Mouse (Mus musculus) thymus, adult 2 months (tissue): Measurements from ENCODE around the gene Nhsl1. TPM values are rescaled to one million over a fixed set of nuclear protein-coding genes. Genes with fewer than 3 reads are reported as not detected.
"Not testable (repeated sequence)": the region's sequence is repeated elsewhere in the genome, so short reads cannot be mapped to it uniquely, and the experiment has no call there.

Experiments
- DNase-seq: peaks from one replicate; pipeline ENCODE4 v3.0.0; 2021
- H3K27ac ChIP-seq: fragments of 200-500 bp; 2 replicates; pipeline ENCODE4 v1.5.1; 2012; ENCODE audit warnings: low read length, control low read depth; ENCODE audit not compliant: control insufficient read depth, insufficient read depth
- H3K27me3 ChIP-seq: fragments of 200-500 bp; 2 replicates; pipeline ENCODE4 v1.6.1; 2012; ENCODE audit warnings: mild to moderate bottlenecking, low read length, moderate library complexity, mixed read lengths; ENCODE audit not compliant: control insufficient read depth, insufficient read depth
- H3K36me3 ChIP-seq: fragments of 200-500 bp; 2 replicates; pipeline ENCODE4 v1.6.1; 2012; ENCODE audit warnings: mild to moderate bottlenecking, low read length, moderate library complexity; ENCODE audit not compliant: control insufficient read depth, insufficient read depth
- H3K4me1 ChIP-seq: fragments of 200-500 bp; replicated peaks from 2 replicates; pipeline ENCODE4 v1.6.1; 2012; ENCODE audit warnings: low read length; ENCODE audit not compliant: control insufficient read depth, insufficient read depth
- H3K4me3 ChIP-seq: fragments of 200-500 bp; 2 replicates; pipeline ENCODE4 v1.5.1; 2012; ENCODE audit warnings: mild to moderate bottlenecking, low read length, control low read depth, moderate library complexity; ENCODE audit not compliant: control insufficient read depth, insufficient read depth
- CTCF ChIP-seq: fragments of 200-500 bp; IDR thresholded peaks from 2 replicates; pipeline ENCODE4 v1.5.1; 2012; ENCODE audit warnings: mild to moderate bottlenecking, control low read depth, low read length, moderate library complexity, borderline replicate concordance; ENCODE audit not compliant: control insufficient read depth, poor library complexity, insufficient read depth; ENCODE audit errors: extremely low read depth
- POLR2A ChIP-seq: fragments of 200-500 bp; IDR thresholded peaks from 2 replicates; pipeline ENCODE4 v1.6.1; 2012; ENCODE audit warnings: mild to moderate bottlenecking, low read length, control low read depth, moderate library complexity; ENCODE audit not compliant: control insufficient read depth, poor library complexity, insufficient read depth; ENCODE audit errors: extremely low read depth
- WGBS: fragments of 180-500 bp; shearing (Covaris S2); methylation state at CpG from one replicate; pipeline ENCODE4 v1.1.7; 2018; 5-methylcytosine and 5-hydroxymethylcytosine counted together
- polyA plus RNA-seq: library from polyadenylated mRNA; depleted of rRNA; stranded (reverse); fragments of >200 nt; gene quantifications from 2 replicates; pipeline ENCODE4 v1.2.3, GENCODE M21; 2012; rRNA removed

The Nhsl1 gene
- polyA plus RNA-seq, 1 experiment = 18.1 TPM

GRCm38 (mm10) chr10:18549321-18550216 is 230.8 kb downstream of the Nhsl1 start:
- no peak overlapping the region for H3K27ac ChIP-seq
- H3K27me3 ChIP-seq = no peaks in the 10 kb centered on the region; the same call in 1 of the 2 replicates
- peaks cover 10% of the 10 kb centered on the region for H3K4me1 ChIP-seq
- 58% methylated on average over 35 of the region's 35 CpGs for WGBS
- no peak overlapping the region for H3K4me3 ChIP-seq
- TF ChIP-seq POLR2A (no peak), CTCF (no peak)
- H3K36me3 ChIP-seq = no peaks in the 10 kb centered on the region
- DNase-seq = no peak

GRCm38 (mm10) chr10:18559076-18559475 is 240.3 kb downstream of the Nhsl1 start:
- DNase-seq, H3K27me3 ChIP-seq, H3K4me1 ChIP-seq, H3K4me3 ChIP-seq, H3K36me3 ChIP-seq, H3K27ac ChIP-seq: not testable (repeated sequence)
- 93% methylated on average over 9 of the region's 9 CpGs for WGBS

- Histone ChIP-seq H3K27me3 (no peaks in the 10 kb centered on the region), H3K4me3 (no peak overlapping the region), H3K36me3 (no peaks in the 10 kb centered on the region), H3K4me1 (no peaks in the 10 kb centered on the region), H3K27ac (no peak overlapping the region)
- no peak for DNase-seq
- WGBS = 52% methylated on average over 5 of the region's 5 CpGs
- TF ChIP-seq POLR2A (no peak), CTCF (no peak)
These were observed 242.7 kb downstream of the Nhsl1 start for GRCm38 (mm10) chr10:18561445-18561844.

- DNase-seq = peak; percentile 68
- 4% methylated on average over 4 of the region's 4 CpGs for WGBS
These were observed 244.2 kb downstream of the Nhsl1 start for GRCm38 (mm10) chr10:18562940-18563339.

GRCm38 (mm10) chr10:18572581-18572980 is 253.8 kb downstream of the Nhsl1 start:
- 36% methylated on average over 2 of the region's 2 CpGs for WGBS
- H3K27me3 ChIP-seq = no peaks in the 10 kb centered on the region
- H3K27ac ChIP-seq = no peak overlapping the region
- TF ChIP-seq CTCF = peak; percentile 37; the same call in 1 of the 2 replicates
- no peak for TF ChIP-seq POLR2A
- no peaks in the 10 kb centered on the region for H3K4me1 ChIP-seq
- no peak overlapping the region for H3K4me3 ChIP-seq
- DNase-seq = peak; percentile 31
- no peaks in the 10 kb centered on the region for H3K36me3 ChIP-seq

More at GRCm38 (mm10) chr10:18562940-18563339, 244.2 kb downstream of the Nhsl1 start:
- no peak overlapping the region for H3K4me3 ChIP-seq
- no peaks in the 10 kb centered on the region for H3K4me1 ChIP-seq
- no peaks in the 10 kb centered on the region for H3K36me3 ChIP-seq
- no peak overlapping the region for H3K27ac ChIP-seq
- H3K27me3 ChIP-seq = no peaks in the 10 kb centered on the region
- TF ChIP-seq POLR2A = no peak
- no peak for TF ChIP-seq CTCF

Other genes with a start within 250 kb of the Nhsl1 start
- gene Ect2l, start 108.1 kb upstream of the Nhsl1 start, polyA plus RNA-seq = 0.22 and 0.41 TPM in 2 replicates
- 27.8 and 40.5 TPM in 2 replicates for gene Ccdc28a, start 84.0 kb upstream of the Nhsl1 start, polyA plus RNA-seq
- 0.46 and 0.66 TPM in 2 replicates for gene Hebp2, start 227.1 kb downstream of the Nhsl1 start, polyA plus RNA-seq